In the genomic region with DNA sequence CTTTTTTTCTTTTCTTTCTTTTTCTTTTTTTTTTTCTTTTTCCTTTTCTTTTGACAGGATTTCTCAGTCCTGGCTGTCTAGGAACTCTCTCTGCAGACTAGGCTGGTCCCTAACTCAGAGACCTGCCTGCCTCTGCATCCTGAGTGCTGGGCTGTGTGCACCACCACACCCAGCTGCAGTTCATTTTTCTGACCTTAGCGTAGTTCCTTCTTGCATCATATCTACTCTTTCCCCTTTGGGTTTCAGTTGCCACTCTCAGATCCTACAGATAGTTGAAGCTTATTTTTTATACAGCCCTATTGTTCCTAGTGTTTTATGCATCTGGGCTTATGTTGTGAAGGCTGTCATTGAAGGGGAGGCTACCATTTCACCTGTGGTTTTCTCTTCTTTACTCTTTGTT, we compare ENCODE assay signal across 21 mouse cellular contexts.
DNase-seq lines count a peak whose midpoint lies in the region; ATAC-seq lines count a peak whose summit lies in the region.
"Had no signal": no experiment of that assay in that cellular context is flagged by ENCODE, and none has a peak within 500 bp of the region (broad histone marks: within the 10 kb centered on the region; RNA-seq: fewer than 3 reads in every experiment).

No protein-coding gene starts in this region.

- ATAC-seq in granulocyte monocyte progenitor cell, adult 5-6 weeks (replicated peaks; ENCODE audit: poor library complexity, severe bottlenecking): peak; percentile 50
- ATAC-seq in megakaryocyte progenitor cell, adult 5-6 weeks (replicated peaks; ENCODE audit: poor library complexity): 0 out of 2 replicates have a peak, but pooled peaks have one; percentile 43
- ATAC-seq: activated CD4-positive, CD25-positive, alpha-beta regulatory T cell, adult 4 months; CD4-positive, CD25-positive, alpha-beta regulatory T cell, adult 4 months; forebrain, embryonic 15.5 days; forebrain, postnatal 0 days; Patski had no signal

- intact Hi-C loops in heart, postnatal 10 days (cut with DNase I): no loop called here

- peak; percentile 61 for DNase-seq in heart, adult 11 months
- DNase-seq in heart, postnatal 10 days: no peak
- DNase-seq in adipocyte (ENCODE audit: low spot score): no peak
- DNase-seq: adrenal gland, adult 2 months; adrenal gland, postnatal 10 days; adrenal gland, postnatal 25 days; B cell, adult 2 months; cerebellum, adult 11 months; cerebellum, adult 18-20 months; cerebellum, adult 8-10 months; cerebellum, adult 9-11 months; cerebellum, postnatal 14 days; cerebellum, postnatal 36 days; embryo, embryonic 11 days; forebrain, postnatal 0 days had no signal
